Mouse (Mus musculus) ES-E14 (cell line): ENCODE results near the gene Shcbp1l. TPM values are rescaled to one million over a fixed set of nuclear protein-coding genes. Genes with fewer than 3 reads are reported as not detected.
"Not testable (repeated sequence)": the region's sequence is repeated elsewhere in the genome, so short reads cannot be mapped to it uniquely, and the experiment has no call there.

ENCODE experiments used
- DNase-seq: peaks from one replicate; pipeline ENCODE4 v3.0.0-alpha.2; 2013; ENCODE audit warnings: low read depth, low spot score
- H3K27ac ChIP-seq: 2 replicates; pipeline ENCODE4 v1.5.1; 2012; ENCODE audit warnings: low read depth, mild to moderate bottlenecking, low read length, moderate library complexity, mixed read lengths; ENCODE audit not compliant: poor library complexity, insufficient read depth, severe bottlenecking
- H3K36me3 ChIP-seq: 2 replicates; pipeline ENCODE4 v1.6.1; 2012; ENCODE audit warnings: mild to moderate bottlenecking, low read length, moderate library complexity, mixed read lengths; ENCODE audit not compliant: control insufficient read depth, poor library complexity, insufficient read depth, severe bottlenecking
- H3K4me1 ChIP-seq, 2 experiments: fragments of 150-350 bp in 1 of 2; sonication (generic) in 1 of 2; 2 replicates each; pipeline ENCODE4 v1.6.1; 2012; ENCODE audit warnings: low read length in 2 of 2, mild to moderate bottlenecking in 1 of 2, mixed read lengths in 1 of 2; ENCODE audit not compliant: control insufficient read depth in 2 of 2, insufficient read depth in 2 of 2, poor library complexity in 1 of 2
- H3K4me3 ChIP-seq, 2 experiments: fragments of 150-350 bp in 1 of 2; sonication (generic) in 1 of 2; 2 replicates each; pipeline ENCODE4 v1.5.1; 2012; ENCODE audit warnings: low read length in 2 of 2, low read depth in 1 of 2, mild to moderate bottlenecking in 1 of 2, mixed read lengths in 1 of 2; ENCODE audit not compliant: insufficient read depth in 1 of 2, poor library complexity in 1 of 2, severe bottlenecking in 1 of 2
- H3K9ac ChIP-seq: 2 replicates; pipeline ENCODE4 v1.6.1; 2012; ENCODE audit warnings: low read depth, mild to moderate bottlenecking, low read length, mixed read lengths; ENCODE audit not compliant: poor library complexity, insufficient read depth, severe bottlenecking
- H3K9me3 ChIP-seq: fragments of 150-350 bp; sonication (generic); 2 replicates; pipeline ENCODE4 v1.6.1; 2012; ENCODE audit warnings: low read depth, mild to moderate bottlenecking, low read length; ENCODE audit not compliant: control insufficient read depth, insufficient read depth
- CHD2 ChIP-seq: IDR thresholded peaks from 2 replicates; pipeline ENCODE4 v1.6.1; 2014; ENCODE audit warnings: mild to moderate bottlenecking, low read depth, low read length, inconsistent platforms
- HCFC1 ChIP-seq: IDR thresholded peaks from 2 replicates; pipeline ENCODE4 v1.6.1; 2012; ENCODE audit warnings: low read length, inconsistent platforms, borderline replicate concordance; ENCODE audit not compliant: insufficient read depth
- MAFK ChIP-seq: IDR thresholded peaks from 2 replicates; pipeline ENCODE4 v1.6.1; 2014; ENCODE audit warnings: mild to moderate bottlenecking, low read depth, low read length, inconsistent platforms; ENCODE audit not compliant: insufficient read depth
- ZC3H11A ChIP-seq: IDR thresholded peaks from 2 replicates; pipeline ENCODE4 v1.6.1; 2012; ENCODE audit warnings: low read depth, mild to moderate bottlenecking, inconsistent platforms, low read length, borderline replicate concordance
- ZNF384 ChIP-seq: IDR thresholded peaks from 2 replicates; pipeline ENCODE4 v1.6.1; 2012; ENCODE audit warnings: low read depth, low read length, inconsistent platforms
- in situ Hi-C, 2 experiments: fragments of 600-800 bp; cut with MboI; formaldehyde crosslinking; loops; one replicate each; pipeline ENCODE4 v1.15.1; 2025; ENCODE audit warnings: low sequenced_read_pairs in 2 of 2, inconsistent platforms in 1 of 2; ENCODE audit not compliant: unreplicated experiment in 2 of 2
- total RNA-seq: library from RNA; depleted of rRNA; stranded (reverse); fragments of 300-350 nt; gene quantifications from 2 replicates; pipeline ENCODE4 v1.2.3, GENCODE M21; 2012

Shcbp1l gene
- total RNA-seq, 1 experiment: 2.3 TPM

GRCm38 (mm10) chr1:153414114-153414723, 10.7 kb upstream of the Shcbp1l start:
- H3K9ac ChIP-seq, H3K9me3 ChIP-seq, H3K27ac ChIP-seq, DNase-seq, H3K36me3 ChIP-seq, H3K4me1 ChIP-seq, in situ Hi-C loops: not testable (repeated sequence)
- peak overlapping the region in 1 of 2 experiments; percentile 44; a peak in 2 of 4 replicates for H3K4me3 ChIP-seq

- Histone ChIP-seq H3K36me3 (no peaks in the 10 kb centered on the region), H3K4me3 (no peak overlapping the region), H3K27ac (no peak overlapping the region), H3K9ac (no peak overlapping the region), H3K4me1 (peaks cover 0 to 3% of the 10 kb centered on the region in 2 experiments; a peak in 2 of 4 replicates), H3K9me3 (no peaks in the 10 kb centered on the region)
- no peak for DNase-seq
- in situ Hi-C loops: no loop called here
- no peak for TF ChIP-seq ZNF384
- TF ChIP-seq ZC3H11A: no peak
- TF ChIP-seq CHD2: no peak
- TF ChIP-seq HCFC1: no peak
- TF ChIP-seq MAFK: no peak
Measured at GRCm38 (mm10) chr1:153414962-153415361, 10.0 kb upstream of the Shcbp1l start.

- H3K9ac ChIP-seq, H3K9me3 ChIP-seq, H3K4me1 ChIP-seq, H3K27ac ChIP-seq, H3K4me3 ChIP-seq, H3K36me3 ChIP-seq, in situ Hi-C loops, DNase-seq: not testable (repeated sequence)
Measured at GRCm38 (mm10) chr1:153415742-153416141, 9.2 kb upstream of the Shcbp1l start.

DNA sequence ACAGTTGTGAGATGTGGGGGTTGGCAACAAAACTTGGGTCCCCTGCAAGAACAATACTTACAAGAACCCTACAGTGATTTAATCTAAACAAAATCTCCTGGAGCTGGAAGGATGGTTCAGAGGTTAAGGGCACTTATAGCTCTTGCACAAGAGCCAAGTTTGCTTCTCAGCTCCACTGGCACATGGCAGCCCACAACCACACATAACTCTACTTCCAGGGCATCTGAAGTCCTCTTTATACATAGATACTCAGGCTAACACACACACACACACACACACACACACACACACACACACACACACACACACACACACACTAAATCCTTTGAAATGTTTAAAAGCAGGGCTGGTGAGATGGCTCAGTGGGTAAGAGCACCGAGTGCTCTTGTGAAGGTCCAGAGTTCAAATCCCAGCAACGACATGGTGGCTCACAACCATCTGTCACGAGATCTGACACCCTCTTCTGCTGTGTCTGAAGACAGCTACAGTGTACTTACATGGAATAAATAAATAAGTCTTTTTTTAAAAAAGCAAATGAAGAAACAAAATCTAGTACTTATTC, 8.6 kb upstream of the Shcbp1l start:
- H3K4me1 ChIP-seq, H3K27ac ChIP-seq, H3K9me3 ChIP-seq, in situ Hi-C loops, H3K9ac ChIP-seq, H3K4me3 ChIP-seq, DNase-seq, H3K36me3 ChIP-seq: not testable (repeated sequence)

DNA sequence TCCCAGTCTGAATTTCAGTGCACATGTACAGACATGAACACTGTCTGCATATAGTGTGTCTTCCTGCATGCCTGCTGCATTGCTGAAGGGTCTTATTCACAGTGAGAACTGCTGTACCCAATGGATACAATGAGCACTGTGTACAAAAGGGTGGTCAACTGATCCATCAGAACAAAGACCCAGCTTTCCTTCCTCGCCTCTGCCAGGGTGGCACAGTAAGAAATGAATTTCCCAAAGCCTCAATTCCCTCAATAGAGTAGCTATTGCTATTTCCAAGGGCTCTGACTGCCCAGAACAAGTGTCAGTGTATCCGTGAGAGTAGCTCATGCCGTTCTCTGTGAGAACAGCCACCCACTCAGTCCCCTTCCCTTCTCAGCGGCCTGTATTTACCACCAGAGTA, 7.2 kb upstream of the Shcbp1l start:
- H3K36me3 ChIP-seq, DNase-seq, H3K27ac ChIP-seq, H3K9me3 ChIP-seq, H3K9ac ChIP-seq, H3K4me1 ChIP-seq, H3K4me3 ChIP-seq, in situ Hi-C loops: not testable (repeated sequence)
